Mouse (Mus musculus): ENCODE measurements around the gene Gm20441. TPM values are rescaled to one million over a fixed set of nuclear protein-coding genes. Genes with fewer than 3 reads are reported as not detected.
A peak's percentile ranks its signal among the peaks of the same experiment; 100 is the strongest.

Gene Gm20441
- polyA plus RNA-seq (2016; fragmentation: Nextera tagmentation; extraction: Ambion mirVana) = not detected in 2 replicates

- H3K4me1 ChIP-seq = peaks cover 18% of the 10 kb centered on the region
- no peaks in the 10 kb centered on the region for H3K9me3 ChIP-seq
- 2% methylated on average over 28 of the region's 28 CpGs for whole genome bisulfite sequencing
- peak within 1 kb of the TSS; percentile 46 for H3K9ac ChIP-seq
- no peak within 1 kb of the TSS for H3K27ac ChIP-seq
- H3K36me3 ChIP-seq (replicated peaks) = no peaks in the 10 kb centered on the region
- ATAC-seq (ENCODE audit: low FRiP score) = no peak; the same call in 1 of the 2 replicates
- H3K4me3 ChIP-seq (replicated peaks) = peak within 1 kb of the TSS; percentile 36
- peaks cover 59% of the 10 kb centered on the region for H3K27me3 ChIP-seq
- H3K4me2 ChIP-seq = peak within 1 kb of the TSS; percentile 72
These were observed at the start of gene Gm20441, which contains the start of gene Gstt3 for GRCm38 (mm10) chr10:75780769-75781578. Gene Gm20441 (minus strand): TSS chr10:75780954. Gene Gstt3 (minus strand): TSS chr10:75781414.

DNA sequence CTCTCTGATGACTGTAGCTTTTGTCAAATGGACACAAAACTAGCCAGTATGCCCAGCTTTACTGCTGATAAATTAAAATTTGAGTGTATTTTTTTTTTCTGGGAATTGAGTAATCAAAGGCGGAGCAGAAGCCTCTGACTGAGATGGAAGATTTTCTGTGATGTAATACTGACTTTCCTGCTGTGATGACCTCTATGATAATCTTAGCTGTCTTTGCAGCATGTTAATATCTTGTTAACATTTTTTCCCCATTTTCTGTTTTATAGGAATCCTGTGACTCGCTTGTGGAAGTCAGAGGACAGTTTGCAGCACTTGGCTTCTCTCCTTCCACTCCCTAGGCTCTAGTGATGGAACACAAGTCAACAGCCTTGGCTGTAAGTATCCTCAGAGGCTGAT, 49.5 kb upstream of the Gm20441 start:
- H3K4me3 ChIP-seq (replicated peaks) = no peak overlapping the region
- no peak for ATAC-seq (ENCODE audit: low FRiP score)
- no peak overlapping the region for H3K9ac ChIP-seq
- no peaks in the 10 kb centered on the region for H3K9me3 ChIP-seq
- H3K4me1 ChIP-seq = peaks cover 19% of the 10 kb centered on the region
- H3K27me3 ChIP-seq = peaks cover 35% of the 10 kb centered on the region
- H3K4me2 ChIP-seq = no peak overlapping the region
- 80% methylated on average over 2 of the region's 2 CpGs for WGBS
- H3K36me3 ChIP-seq (replicated peaks) = no peaks in the 10 kb centered on the region
- H3K27ac ChIP-seq = no peak overlapping the region

- Histone ChIP-seq H3K4me3 (replicated peaks) (no peak overlapping the region), H3K4me1 (peaks cover 15% of the 10 kb centered on the region), H3K9me3 (no peaks in the 10 kb centered on the region), H3K27me3 (peaks cover 30% of the 10 kb centered on the region), H3K9ac (no peak overlapping the region), H3K36me3 (replicated peaks) (no peaks in the 10 kb centered on the region), H3K27ac (no peak overlapping the region), H3K4me2 (no peak overlapping the region)
- no peak for ATAC-seq (ENCODE audit: low FRiP score)
- 88% methylated on average over 2 of the region's 2 CpGs for WGBS
These were observed 48.9 kb upstream of the Gm20441 start for GRCm38 (mm10) chr10:75829529-75830274.

GRCm38 (mm10) chr10:75828500-75828931, 47.8 kb upstream of the Gm20441 start:
- H3K9me3 ChIP-seq = no peaks in the 10 kb centered on the region
- H3K27me3 ChIP-seq = peaks cover 18% of the 10 kb centered on the region
- H3K4me1 ChIP-seq = peaks cover 4% of the 10 kb centered on the region
- H3K9ac ChIP-seq = no peak overlapping the region
- H3K27ac ChIP-seq = no peak overlapping the region
- ATAC-seq (ENCODE audit: low FRiP score) = no peak
- H3K4me2 ChIP-seq = no peak overlapping the region
- H3K4me3 ChIP-seq (replicated peaks) = no peak overlapping the region
- H3K36me3 ChIP-seq (replicated peaks) = no peaks in the 10 kb centered on the region

GRCm38 (mm10) chr10:75827668-75828360, 47.1 kb upstream of the Gm20441 start:
- Histone ChIP-seq H3K4me3 (replicated peaks) (no peak overlapping the region), H3K9ac (no peak overlapping the region), H3K36me3 (replicated peaks) (no peaks in the 10 kb centered on the region), H3K9me3 (0 out of 2 replicates have a peak, but pooled peaks cover 3% of the 10 kb centered on the region), H3K4me2 (no peak overlapping the region), H3K4me1 (no peaks in the 10 kb centered on the region), H3K27ac (no peak overlapping the region), H3K27me3 (peaks cover 11% of the 10 kb centered on the region)
- 90% methylated on average over 4 of the region's 4 CpGs for WGBS
- no peak for ATAC-seq (ENCODE audit: low FRiP score)

DNA sequence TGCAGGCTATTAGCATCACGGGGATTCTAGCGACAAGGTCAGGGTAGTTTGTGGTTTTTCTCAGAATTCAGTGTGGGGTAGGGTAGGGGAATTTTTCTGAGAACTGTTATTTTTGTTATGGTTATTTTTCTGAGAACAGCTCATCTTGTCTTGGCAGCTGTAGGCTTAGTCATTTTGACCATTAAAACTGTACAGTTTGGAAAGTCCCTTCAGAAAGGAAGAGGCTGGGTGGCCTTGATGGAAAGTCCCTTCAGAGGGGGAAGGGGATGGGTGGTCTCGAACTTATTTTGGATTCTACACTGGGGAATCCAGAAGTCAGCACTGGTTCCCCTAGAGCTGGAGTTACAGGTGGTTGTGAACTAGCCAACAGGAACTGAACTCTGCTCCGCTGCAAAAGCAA, 43.8 kb upstream of the Gm20441 start:
- no peak for ATAC-seq (ENCODE audit: low FRiP score)
- H3K27ac ChIP-seq = no peak overlapping the region
- 87% methylated on average over 4 of the region's 4 CpGs for WGBS
- H3K36me3 ChIP-seq (replicated peaks) = no peaks in the 10 kb centered on the region
- H3K4me2 ChIP-seq = no peak overlapping the region
- no peaks in the 10 kb centered on the region for H3K4me1 ChIP-seq
- H3K4me3 ChIP-seq (replicated peaks) = no peak overlapping the region
- H3K9ac ChIP-seq = no peak overlapping the region
- H3K9me3 ChIP-seq = 0 out of 2 replicates have a peak, but pooled peaks cover 3% of the 10 kb centered on the region
- no peaks in the 10 kb centered on the region for H3K27me3 ChIP-seq

DNA sequence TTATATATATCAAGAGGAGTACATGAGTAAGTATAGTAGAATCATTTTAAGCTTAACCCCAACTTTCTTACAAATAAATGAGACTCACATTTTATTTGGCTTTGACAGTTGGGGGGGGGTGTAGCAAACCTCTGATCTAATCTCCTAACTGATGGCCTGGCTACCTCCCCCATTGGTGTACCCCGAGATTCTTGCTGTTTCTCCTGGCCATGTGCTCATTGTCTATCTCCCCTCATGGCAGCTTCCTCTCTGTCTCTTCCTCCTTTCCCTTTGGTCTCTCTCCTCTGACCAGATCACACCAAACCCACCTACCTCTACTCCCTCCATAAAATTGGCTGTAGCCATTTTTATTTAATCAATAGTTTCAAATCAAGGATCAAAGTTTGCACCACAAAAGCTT, 43.0 kb upstream of the Gm20441 start:
- H3K4me2 ChIP-seq = no peak overlapping the region
- WGBS = 86% methylated on average over 1 of the region's 1 CpGs
- H3K4me1 ChIP-seq = no peaks in the 10 kb centered on the region
- ATAC-seq (ENCODE audit: low FRiP score) = no peak
- no peak overlapping the region for H3K9ac ChIP-seq
- H3K36me3 ChIP-seq (replicated peaks) = no peaks in the 10 kb centered on the region
- H3K4me3 ChIP-seq (replicated peaks) = no peak overlapping the region
- no peaks in the 10 kb centered on the region for H3K27me3 ChIP-seq
- H3K9me3 ChIP-seq = 0 out of 2 replicates have a peak, but pooled peaks cover 3% of the 10 kb centered on the region
- no peak overlapping the region for H3K27ac ChIP-seq

DNA sequence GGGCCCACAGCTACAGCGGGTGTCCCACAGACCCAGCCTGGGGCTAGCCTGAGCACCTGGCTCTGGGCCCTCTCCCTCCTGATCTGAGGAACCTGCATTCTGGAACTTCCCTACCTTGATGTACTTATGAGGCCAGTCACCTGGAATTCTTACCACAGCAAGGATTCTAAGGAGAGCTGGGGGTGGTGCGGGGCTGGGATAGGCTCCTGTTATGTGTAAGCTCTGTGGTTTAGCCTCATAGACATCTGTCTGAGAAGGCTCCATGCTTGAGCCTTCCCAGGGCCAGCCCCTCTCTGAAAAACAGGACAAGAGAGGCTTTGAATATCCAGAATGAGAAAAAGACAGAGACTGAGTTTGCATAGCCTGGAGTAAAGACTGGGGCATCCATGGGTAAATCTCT, 41.7 kb upstream of the Gm20441 start, which contains the start of gene Gstt4:
Gstt4 (minus strand) TSS at position 101 of the 400 bp plus-strand sequence.
- no peaks in the 10 kb centered on the region for H3K27me3 ChIP-seq
- no peak within 1 kb of the TSS for H3K4me2 ChIP-seq
- no peak within 1 kb of the TSS for H3K4me3 ChIP-seq (replicated peaks)
- H3K4me1 ChIP-seq = no peaks in the 10 kb centered on the region
- 87% methylated on average over 2 of the region's 2 CpGs for WGBS
- no peaks in the 10 kb centered on the region for H3K36me3 ChIP-seq (replicated peaks)
- ATAC-seq (ENCODE audit: low FRiP score) = no peak
- no peak within 1 kb of the TSS for H3K27ac ChIP-seq
- H3K9me3 ChIP-seq = 0 out of 2 replicates have a peak, but pooled peaks cover 3% of the 10 kb centered on the region
- H3K9ac ChIP-seq = no peak within 1 kb of the TSS

DNA sequence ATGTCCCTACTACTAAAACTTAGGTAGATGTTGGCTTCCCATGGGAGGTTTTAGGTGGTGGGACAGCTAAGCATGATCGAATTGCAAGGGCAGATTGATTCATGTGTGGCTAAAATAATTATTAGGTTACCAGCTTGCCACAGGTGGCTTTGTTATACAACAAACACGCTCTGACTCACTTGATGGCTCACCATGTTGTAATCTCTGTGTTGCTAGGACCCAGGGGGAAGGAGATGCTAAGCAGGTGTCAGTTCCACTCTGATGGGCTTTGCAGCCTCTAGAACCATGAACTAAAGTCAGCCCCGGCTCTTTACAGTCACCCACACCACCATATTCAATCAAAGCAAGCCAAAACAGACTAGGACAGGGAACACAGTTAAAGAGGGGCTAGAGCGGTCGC, 39.1 kb upstream of the Gm20441 start:
- Histone ChIP-seq H3K27me3 (no peaks in the 10 kb centered on the region), H3K4me2 (no peak overlapping the region), H3K36me3 (replicated peaks) (no peaks in the 10 kb centered on the region), H3K9ac (no peak overlapping the region), H3K9me3 (0 out of 2 replicates have a peak, but pooled peaks cover 3% of the 10 kb centered on the region), H3K27ac (no peak overlapping the region), H3K4me3 (replicated peaks) (no peak overlapping the region), H3K4me1 (no peaks in the 10 kb centered on the region)
- no peak for ATAC-seq (ENCODE audit: low FRiP score)
- WGBS = 89% methylated on average over 5 of the region's 5 CpGs

DNA sequence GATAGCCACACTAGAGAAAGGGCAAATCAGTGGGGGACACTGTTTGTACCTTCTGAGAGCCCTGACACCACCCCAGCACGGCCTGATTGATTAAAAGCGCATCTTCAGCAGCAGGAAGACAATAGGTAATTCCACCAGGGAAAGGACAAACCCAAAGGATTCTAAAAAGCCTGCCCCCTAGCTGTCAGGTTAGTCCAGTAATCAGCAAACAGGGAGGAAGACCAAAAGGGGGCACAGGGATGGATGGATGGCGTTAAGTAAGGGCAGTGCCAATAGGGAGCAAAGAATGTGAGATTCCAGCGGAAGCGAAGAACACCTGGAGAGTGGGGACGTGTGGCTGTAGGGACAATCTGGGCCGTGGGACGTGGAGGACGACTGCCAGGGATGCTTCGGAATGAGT, 37.9 kb upstream of the Gm20441 start:
- no peak overlapping the region for H3K4me3 ChIP-seq (replicated peaks)
- H3K27ac ChIP-seq = no peak overlapping the region
- 0 out of 2 replicates have a peak, but pooled peaks cover 3% of the 10 kb centered on the region for H3K9me3 ChIP-seq
- no peaks in the 10 kb centered on the region for H3K36me3 ChIP-seq (replicated peaks)
- H3K9ac ChIP-seq = no peak overlapping the region
- no peak overlapping the region for H3K4me2 ChIP-seq
- ATAC-seq (ENCODE audit: low FRiP score) = no peak
- H3K27me3 ChIP-seq = no peaks in the 10 kb centered on the region
- 59% methylated on average over 10 of the region's 10 CpGs for WGBS
- H3K4me1 ChIP-seq = no peaks in the 10 kb centered on the region

DNA sequence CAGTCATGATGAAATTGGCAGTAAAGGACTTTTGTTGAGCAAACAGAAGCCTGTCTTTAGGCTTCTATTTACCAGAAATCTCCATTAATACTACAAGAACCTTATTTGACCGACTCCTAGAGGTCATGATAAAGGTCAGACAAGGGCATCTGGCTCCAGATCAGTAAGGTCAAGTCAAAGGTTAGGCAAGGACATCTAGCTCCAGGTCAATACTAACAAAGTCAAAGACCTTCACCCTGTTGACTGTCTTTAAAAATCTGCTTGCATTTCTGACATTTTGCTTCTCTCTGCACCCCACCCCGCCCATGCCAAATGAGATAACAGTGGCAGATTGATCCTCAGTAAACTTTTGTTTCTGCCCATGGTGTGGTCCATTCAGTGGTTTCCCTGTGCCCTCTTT, 23.5 kb upstream of the Gm20441 start:
- no peak overlapping the region for H3K9ac ChIP-seq
- H3K4me2 ChIP-seq = no peak overlapping the region
- 0 out of 2 replicates have a peak, but pooled peaks cover 2% of the 10 kb centered on the region for H3K9me3 ChIP-seq
- WGBS = 81% methylated on average over 2 of the region's 2 CpGs
- H3K4me3 ChIP-seq (replicated peaks) = no peak overlapping the region
- H3K27me3 ChIP-seq = no peaks in the 10 kb centered on the region
- no peaks in the 10 kb centered on the region for H3K4me1 ChIP-seq
- H3K27ac ChIP-seq = no peak overlapping the region
- ATAC-seq (ENCODE audit: low FRiP score) = no peak
- H3K36me3 ChIP-seq (replicated peaks) = no peaks in the 10 kb centered on the region

GRCm38 (mm10) chr10:75798176-75798696, 17.5 kb upstream of the Gm20441 start, which contains the start of gene Gstt1:
Gene Gstt1 (minus strand): TSS chr10:75798584.
- peaks cover 21% of the 10 kb centered on the region for H3K4me1 ChIP-seq
- 0 out of 2 replicates have a peak, but pooled peaks have one; percentile 44 for ATAC-seq (ENCODE audit: low FRiP score)
- H3K9ac ChIP-seq = peak within 1 kb of the TSS; percentile 47
- no peak within 1 kb of the TSS for H3K27ac ChIP-seq
- peak within 1 kb of the TSS; percentile 44 for H3K4me3 ChIP-seq (replicated peaks)
- 2% methylated on average over 18 of the region's 18 CpGs for WGBS
- H3K36me3 ChIP-seq (replicated peaks) = no peaks in the 10 kb centered on the region
- H3K27me3 ChIP-seq = peaks cover 23% of the 10 kb centered on the region
- H3K9me3 ChIP-seq = no peaks in the 10 kb centered on the region
- H3K4me2 ChIP-seq = peak within 1 kb of the TSS; percentile 74
